Mouse (Mus musculus): ENCODE data around the gene Hpcal1. TPM values are rescaled to one million over a fixed set of nuclear protein-coding genes. Genes with fewer than 3 reads are reported as not detected.
A peak's percentile ranks its signal among the peaks of the same experiment; 100 is the strongest.

Gene Hpcal1
- total RNA-seq, 2 experiments from 2014 or later: 15.3 to 20.8 TPM

DNA sequence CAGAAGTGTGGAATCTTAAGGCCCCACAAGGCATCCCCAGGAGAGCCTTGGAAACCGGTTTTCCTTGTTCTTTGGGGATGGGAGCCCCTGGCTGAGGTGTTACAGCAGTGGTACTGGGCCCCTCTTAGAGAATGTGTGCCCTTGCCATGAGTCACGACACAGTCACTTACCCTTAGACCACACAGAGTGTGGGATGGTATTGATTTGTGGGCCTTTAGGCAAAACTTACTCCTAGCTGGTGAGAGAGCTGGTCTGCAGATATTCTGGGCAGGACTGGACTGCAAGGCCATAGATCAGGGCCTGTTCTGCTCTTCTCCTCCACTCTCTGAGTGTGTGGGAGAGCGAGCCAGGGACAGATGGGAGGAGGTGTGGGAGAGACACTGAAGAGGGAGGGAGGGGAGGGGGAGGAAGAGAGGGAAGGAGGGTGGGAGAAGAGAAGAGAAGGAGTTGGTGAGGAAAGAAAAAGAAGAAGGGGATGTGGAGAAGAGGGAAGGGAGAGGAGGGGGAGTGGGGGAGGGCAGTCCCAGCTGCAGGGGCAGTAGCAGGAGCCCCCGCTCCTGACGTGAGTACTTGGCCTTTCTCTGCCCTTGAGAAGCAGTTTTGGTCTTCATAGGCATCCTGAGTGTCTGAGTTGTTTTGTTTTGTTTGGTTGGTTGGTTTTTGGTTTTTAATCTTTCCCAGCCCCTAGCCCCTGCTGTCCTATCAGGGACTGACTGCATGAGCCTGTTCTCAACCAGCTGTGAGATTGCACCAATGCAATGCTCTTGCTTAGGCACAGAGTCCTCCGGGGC, 42.7 kb downstream of the Hpcal1 start:
- no peak for DNase-seq (ENCODE audit: low spot score)
- intact Hi-C loops (cut with DNase I): no loop called here

GRCm38 (mm10) chr12:17736396-17736795, 45.7 kb downstream of the Hpcal1 start:
- DNase-seq (ENCODE audit: low spot score): no peak
- intact Hi-C loops (cut with DNase I): no loop called here

GRCm38 (mm10) chr12:17736859-17737577, 46.4 kb downstream of the Hpcal1 start:
- DNase-seq (ENCODE audit: low spot score): no peak
- intact Hi-C loops (cut with DNase I): no loop called here

GRCm38 (mm10) chr12:17737808-17738207, 47.2 kb downstream of the Hpcal1 start:
- intact Hi-C loops (cut with DNase I): no loop called here

DNA sequence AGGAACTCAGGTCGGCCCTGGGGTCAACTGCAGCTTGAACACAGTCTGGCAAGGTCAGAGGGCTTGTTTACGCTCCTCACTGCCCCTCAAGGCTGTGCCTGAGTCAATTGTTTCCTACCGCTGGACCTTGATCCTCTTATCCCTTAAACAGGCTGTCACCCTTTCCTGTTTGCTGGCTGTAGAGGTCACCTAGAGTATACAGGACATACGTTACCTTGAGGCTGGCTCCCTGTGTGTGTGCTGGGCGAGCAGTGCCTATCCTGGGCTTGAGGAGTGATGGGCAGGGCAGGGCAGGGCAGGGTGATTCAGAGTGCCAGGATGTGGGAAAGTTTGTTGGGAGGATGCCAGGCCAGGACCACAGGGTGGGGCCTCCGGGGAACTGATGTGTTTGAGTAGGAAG, 47.8 kb downstream of the Hpcal1 start:
- no peak for DNase-seq (ENCODE audit: low spot score)
- intact Hi-C loops (cut with DNase I): no loop called here

More at GRCm38 (mm10) chr12:17737808-17738207, 47.2 kb downstream of the Hpcal1 start:
- no peak for DNase-seq (ENCODE audit: low spot score)

GRCm38 (mm10) chr12:17740226-17740625, 49.6 kb downstream of the Hpcal1 start:
- no peak for DNase-seq (ENCODE audit: low spot score)
- intact Hi-C loops (cut with DNase I): no loop called here

- intact Hi-C loops (cut with DNase I): no loop called here
- DNase-seq (ENCODE audit: low spot score): no peak
Measured at GRCm38 (mm10) chr12:17741637-17742364, 51.1 kb downstream of the Hpcal1 start.

DNA sequence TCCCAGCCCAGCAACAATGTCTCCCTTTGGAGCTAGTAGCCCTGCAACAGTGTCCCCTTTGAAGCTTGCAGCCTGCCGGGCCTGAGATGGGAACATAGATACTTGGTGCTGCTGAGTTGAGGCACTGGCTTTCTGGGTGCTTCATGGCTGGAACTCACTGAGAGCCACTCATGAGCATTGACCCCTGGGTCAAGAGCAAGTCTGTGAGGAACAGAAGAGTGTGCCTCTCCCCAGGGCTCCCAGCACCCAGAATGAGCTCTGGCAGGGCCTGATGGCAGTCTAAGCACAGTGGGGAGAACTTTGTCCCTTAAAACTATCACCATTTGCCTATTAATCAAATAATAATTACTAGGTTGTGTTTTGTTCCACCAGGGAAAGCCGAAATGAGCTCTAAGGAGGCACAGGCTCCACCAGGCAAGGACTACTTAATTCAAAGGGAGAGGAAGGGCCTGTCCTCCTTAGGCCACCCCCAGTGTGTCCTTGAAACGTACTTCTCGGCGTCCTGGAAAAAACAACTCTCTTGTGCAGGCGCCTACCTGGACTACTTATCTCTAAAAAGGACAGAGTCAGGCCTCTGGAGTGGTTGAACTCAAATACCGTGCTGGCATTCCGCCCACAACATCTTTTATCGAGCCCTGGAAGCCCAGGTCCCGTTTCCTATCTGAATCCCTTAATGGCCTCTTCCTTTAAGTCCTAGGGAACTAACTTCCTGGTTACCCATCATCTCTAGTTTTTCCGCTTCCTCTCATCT, 52.1 kb downstream of the Hpcal1 start:
- no peak for DNase-seq (ENCODE audit: low spot score)
- intact Hi-C loops (cut with DNase I): no loop called here

DNA sequence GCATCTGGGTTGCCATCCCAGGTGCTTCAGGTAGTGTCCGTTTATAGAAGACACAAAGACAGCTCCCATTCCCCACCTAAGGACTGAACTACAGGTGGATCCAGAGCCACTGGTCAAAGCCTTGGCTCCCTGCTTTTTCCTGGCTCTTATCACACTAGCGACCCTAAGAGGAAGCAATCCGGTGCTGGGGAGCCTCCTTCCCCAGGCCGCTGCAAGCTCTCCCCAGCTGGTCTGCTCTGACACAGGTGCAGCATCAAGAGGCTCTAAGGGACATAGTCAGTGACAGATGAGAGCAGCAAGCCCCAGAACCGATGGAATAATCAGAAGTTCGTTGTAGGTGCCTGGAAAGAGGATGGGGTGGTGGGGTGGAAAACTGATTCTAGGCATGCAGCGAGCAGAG, 54.8 kb downstream of the Hpcal1 start:
- no peak for DNase-seq (ENCODE audit: low spot score)
- intact Hi-C loops (cut with DNase I): loop anchor here (5.0 kb wide), 1 partner anchor 43 kb away; no protein-coding TSS in a partner anchor

GRCm38 (mm10) chr12:17746725-17747124, 56.1 kb downstream of the Hpcal1 start:
- intact Hi-C loops (cut with DNase I): loop anchor here (2.0 to 5.0 kb wide), 3 partner anchors 24 to 56 kb away; partner anchors contain the start of gene Hpcal1
- DNase-seq (ENCODE audit: low spot score): peak; percentile 79

- intact Hi-C loops (cut with DNase I): loop anchor here (2.0 to 5.0 kb wide), 3 partner anchors 23 to 57 kb away; partner anchors contain the start of gene Hpcal1
- no peak for DNase-seq (ENCODE audit: low spot score)
Measured at GRCm38 (mm10) chr12:17747191-17748154, 56.8 kb downstream of the Hpcal1 start.

- no peak for DNase-seq (ENCODE audit: low spot score)
- intact Hi-C loops (cut with DNase I): loop anchor here (5.0 kb wide), 1 partner anchor 46 kb away; no protein-coding TSS in a partner anchor
Measured at GRCm38 (mm10) chr12:17748155-17748529, 57.5 kb downstream of the Hpcal1 start.

DNA sequence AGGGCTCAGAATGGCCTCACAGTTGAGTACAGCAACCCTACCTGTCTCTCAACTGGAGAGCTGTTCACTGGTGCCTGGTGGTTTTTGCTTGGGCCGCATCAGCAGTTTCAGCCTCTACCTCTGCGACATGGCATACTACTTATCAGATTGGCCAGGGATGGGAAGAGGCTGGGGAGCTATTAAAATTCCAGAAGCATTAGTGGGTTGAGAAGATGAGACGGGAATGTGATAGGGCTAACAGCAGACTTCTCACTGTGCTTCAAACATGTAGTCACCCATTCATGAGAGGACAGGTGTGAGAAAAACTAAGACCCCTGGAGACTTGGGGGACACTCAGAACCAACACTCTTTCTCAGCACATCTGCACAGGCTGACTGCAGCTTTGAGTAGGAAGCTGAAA, 59.1 kb downstream of the Hpcal1 start:
- intact Hi-C loops (cut with DNase I): loop anchor here (5.0 kb wide), 1 partner anchor 47 kb away; no protein-coding TSS in a partner anchor
- DNase-seq (ENCODE audit: low spot score): no peak

- DNase-seq (ENCODE audit: low spot score): no peak
- intact Hi-C loops (cut with DNase I): no loop called here
Measured at GRCm38 (mm10) chr12:17750500-17750899, 59.8 kb downstream of the Hpcal1 start.

DNA sequence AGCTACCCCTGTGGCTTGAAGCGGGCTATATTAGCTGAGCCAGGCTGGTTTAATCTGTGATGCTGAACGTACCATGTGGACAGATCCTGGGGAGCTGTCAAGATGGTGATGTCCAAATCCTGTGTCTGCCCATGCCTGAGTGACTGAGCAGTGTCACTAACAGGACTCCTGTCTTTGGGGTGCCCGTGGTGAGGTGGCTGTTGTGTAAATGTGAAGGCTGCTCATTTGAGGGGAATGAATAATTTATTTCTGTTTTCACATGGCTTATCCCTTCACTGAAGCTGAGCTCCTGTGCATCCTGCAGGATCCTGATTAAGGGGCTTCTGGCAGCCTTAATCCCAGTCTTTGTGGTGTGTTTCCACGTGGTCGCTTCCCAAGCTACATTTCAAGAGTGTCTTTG, 62.2 kb downstream of the Hpcal1 start:
- no peak for DNase-seq (ENCODE audit: low spot score)
- intact Hi-C loops (cut with DNase I): no loop called here

- intact Hi-C loops (cut with DNase I): no loop called here
- DNase-seq (ENCODE audit: low spot score): no peak
Measured at GRCm38 (mm10) chr12:17754771-17755170, 64.1 kb downstream of the Hpcal1 start.

DNA sequence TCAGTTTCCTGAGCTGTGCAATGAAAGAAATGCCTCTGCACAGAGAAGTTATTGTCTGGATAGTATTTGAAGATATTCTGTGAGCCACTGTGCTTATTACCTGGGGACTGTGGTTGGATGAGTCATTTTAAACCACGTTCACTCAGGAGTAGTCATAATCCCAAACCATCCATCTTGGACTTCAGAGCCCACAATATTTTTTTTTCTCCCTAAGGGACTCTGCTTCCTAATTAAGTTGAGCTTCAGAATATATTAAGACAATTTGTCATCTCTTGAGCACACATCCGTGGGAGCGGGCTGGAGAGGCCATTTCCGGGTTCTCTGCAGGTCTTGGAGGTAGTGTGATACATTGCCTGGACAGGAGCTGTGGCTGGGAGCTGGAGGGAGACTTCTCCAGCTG, 66.2 kb downstream of the Hpcal1 start:
- intact Hi-C loops (cut with DNase I): no loop called here
- no peak for DNase-seq (ENCODE audit: low spot score)

DNA sequence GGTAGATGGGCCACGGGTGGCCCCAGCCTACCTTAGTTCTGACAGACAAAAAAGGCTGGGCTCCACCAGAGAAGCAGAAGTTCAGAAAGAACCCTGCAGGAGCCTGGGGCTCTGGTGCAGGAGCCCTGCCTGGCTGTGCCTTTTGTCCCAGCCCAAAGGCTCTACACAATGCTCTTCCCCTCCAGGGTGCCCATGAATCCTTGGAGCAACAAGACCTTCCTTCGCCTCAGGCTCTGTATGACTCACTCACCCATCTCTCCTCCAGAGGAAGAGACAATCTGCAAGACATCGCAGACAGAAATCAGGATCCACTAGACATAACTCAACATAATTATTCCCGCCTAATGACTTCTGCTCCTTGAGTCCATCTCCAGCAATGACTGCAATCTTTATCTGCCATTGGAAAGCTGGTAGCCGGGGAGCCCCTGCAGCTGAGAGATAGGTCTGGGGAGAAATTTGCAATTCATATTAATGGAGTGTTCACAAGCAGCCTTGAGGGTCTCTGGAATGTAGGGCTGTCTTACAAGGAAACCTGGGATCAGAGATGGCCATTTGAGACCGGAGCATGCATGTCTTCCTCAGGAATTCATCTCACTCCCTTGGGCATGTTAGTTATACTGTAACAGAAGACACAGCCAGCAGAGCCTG, 71.8 kb downstream of the Hpcal1 start:
- DNase-seq (ENCODE audit: low spot score): no peak
- intact Hi-C loops (cut with DNase I): no loop called here
